Mouse (Mus musculus): Measurements from ENCODE around the gene Clmn. TPM values are rescaled to one million over a fixed set of nuclear protein-coding genes. Genes with fewer than 3 reads are reported as not detected.

The Clmn gene
- polyA plus RNA-seq, 1 experiment from 2014 or later = 4.1 TPM

DNA sequence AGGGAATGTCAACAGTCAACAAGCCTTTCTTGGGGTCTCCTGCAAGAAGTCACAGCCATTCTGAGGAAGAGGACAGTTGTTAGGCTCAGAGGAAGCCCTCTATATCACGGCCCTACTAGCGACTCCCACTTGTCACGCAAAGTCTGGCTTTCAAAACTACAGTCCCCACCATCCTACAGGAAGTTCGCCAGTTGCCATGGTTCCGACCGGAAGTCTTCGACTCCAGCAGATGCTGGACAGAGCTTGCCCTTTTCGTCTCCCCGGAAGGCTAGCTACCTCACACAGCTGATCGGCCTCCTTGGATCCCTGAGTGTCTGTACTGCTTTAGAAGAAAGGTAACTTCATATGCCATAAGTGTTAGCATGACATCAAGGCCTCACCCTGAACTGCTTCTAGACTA, 7.3 kb downstream of the Clmn start:
- ATAC-seq (replicated peaks; ENCODE audit: insufficient number of reproducible peaks, low FRiP score, low TSS enrichment, low read depth) (no peak), DNase-seq (ENCODE audit: low spot score) (no peak)
- H3K27ac ChIP-seq (replicated peaks; ENCODE audit: low read depth, low read length) = no peak overlapping the region
- H3K27me3 ChIP-seq (ENCODE audit: control insufficient read depth, insufficient read depth, low read length) = no peaks in the 10 kb centered on the region
- no peak overlapping the region for H3K4me3 ChIP-seq (ENCODE audit: low read depth, low read length)
- H3K9me3 ChIP-seq (replicated peaks; ENCODE audit: control insufficient read depth, low read length) = no peaks in the 10 kb centered on the region
- WGBS = 83% methylated on average over 10 of the region's 10 CpGs
- no peak overlapping the region for H3K4me2 ChIP-seq (ENCODE audit: low read depth, low read length)
- H3K4me1 ChIP-seq (ENCODE audit: control insufficient read depth, insufficient read depth, low read length) = no peaks in the 10 kb centered on the region
- no peak overlapping the region for H3K9ac ChIP-seq (replicated peaks; ENCODE audit: low read length)
- no peaks in the 10 kb centered on the region for H3K36me3 ChIP-seq (replicated peaks; ENCODE audit: control insufficient read depth, insufficient read depth, low read depth, low read length)

DNA sequence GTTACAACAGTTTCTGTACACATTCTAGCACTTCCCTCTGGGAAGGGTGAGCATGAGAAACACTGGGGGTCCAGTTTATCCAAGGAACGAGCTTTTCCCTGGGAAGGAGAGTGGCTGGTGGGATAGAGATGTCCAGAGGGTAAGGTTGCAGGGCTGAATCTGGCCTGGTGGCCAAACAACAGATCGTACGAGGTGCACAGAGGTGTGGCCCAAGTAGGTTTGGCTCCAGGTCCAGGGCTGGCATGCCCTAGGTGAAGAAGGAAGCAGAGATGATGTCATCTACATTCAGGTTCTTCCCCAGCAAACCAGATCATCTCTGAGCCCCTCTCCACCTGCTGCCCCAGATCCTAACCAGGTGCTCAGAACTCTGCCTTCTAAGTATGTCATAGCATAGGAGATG, 8.3 kb downstream of the Clmn start:
- H3K4me1 ChIP-seq (ENCODE audit: control insufficient read depth, insufficient read depth, low read length) = no peaks in the 10 kb centered on the region
- H3K27me3 ChIP-seq (ENCODE audit: control insufficient read depth, insufficient read depth, low read length) = no peaks in the 10 kb centered on the region
- H3K36me3 ChIP-seq (replicated peaks; ENCODE audit: control insufficient read depth, insufficient read depth, low read depth, low read length) = no peaks in the 10 kb centered on the region
- DNase-seq (ENCODE audit: low spot score) (no peak), ATAC-seq (replicated peaks; ENCODE audit: insufficient number of reproducible peaks, low FRiP score, low TSS enrichment, low read depth) (no peak)
- no peak overlapping the region for H3K4me2 ChIP-seq (ENCODE audit: low read depth, low read length)
- H3K9me3 ChIP-seq (replicated peaks; ENCODE audit: control insufficient read depth, low read length) = no peaks in the 10 kb centered on the region
- H3K27ac ChIP-seq (replicated peaks; ENCODE audit: low read depth, low read length) = no peak overlapping the region
- no peak overlapping the region for H3K9ac ChIP-seq (replicated peaks; ENCODE audit: low read length)
- H3K4me3 ChIP-seq (ENCODE audit: low read depth, low read length) = no peak overlapping the region
- WGBS = 76% methylated on average over 3 of the region's 3 CpGs

DNA sequence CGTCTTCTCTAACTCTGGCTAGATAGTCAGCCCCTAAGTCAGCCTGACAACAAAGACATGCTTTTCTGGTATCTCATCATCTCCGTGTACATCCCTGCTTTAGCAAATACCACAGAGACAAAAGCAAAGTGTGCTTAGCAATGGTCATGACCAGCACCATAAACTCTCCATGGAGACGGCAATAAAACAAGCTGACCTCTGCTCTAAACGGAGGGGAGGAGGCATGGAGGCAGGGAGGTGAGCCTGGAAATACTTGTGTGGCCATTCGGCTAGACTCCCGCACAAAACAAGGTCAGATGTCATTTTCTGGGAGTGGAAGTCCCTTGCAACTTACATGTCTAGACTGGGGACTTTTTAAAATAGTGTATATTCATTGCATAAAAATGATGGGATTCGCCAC, 9.3 kb downstream of the Clmn start:
- Histone ChIP-seq H3K4me2 (ENCODE audit: low read depth, low read length) (no peak overlapping the region), H3K9me3 (replicated peaks; ENCODE audit: control insufficient read depth, low read length) (no peaks in the 10 kb centered on the region), H3K27me3 (ENCODE audit: control insufficient read depth, insufficient read depth, low read length) (no peaks in the 10 kb centered on the region), H3K36me3 (replicated peaks; ENCODE audit: control insufficient read depth, insufficient read depth, low read depth, low read length) (no peaks in the 10 kb centered on the region), H3K27ac (replicated peaks; ENCODE audit: low read depth, low read length) (no peak overlapping the region), H3K4me1 (ENCODE audit: control insufficient read depth, insufficient read depth, low read length) (no peaks in the 10 kb centered on the region), H3K4me3 (ENCODE audit: low read depth, low read length) (no peak overlapping the region), H3K9ac (replicated peaks; ENCODE audit: low read length) (no peak overlapping the region)
- ATAC-seq (replicated peaks; ENCODE audit: insufficient number of reproducible peaks, low FRiP score, low TSS enrichment, low read depth) (no peak), DNase-seq (ENCODE audit: low spot score) (no peak)
- WGBS = 74% methylated on average over 7 of the region's 7 CpGs

DNA sequence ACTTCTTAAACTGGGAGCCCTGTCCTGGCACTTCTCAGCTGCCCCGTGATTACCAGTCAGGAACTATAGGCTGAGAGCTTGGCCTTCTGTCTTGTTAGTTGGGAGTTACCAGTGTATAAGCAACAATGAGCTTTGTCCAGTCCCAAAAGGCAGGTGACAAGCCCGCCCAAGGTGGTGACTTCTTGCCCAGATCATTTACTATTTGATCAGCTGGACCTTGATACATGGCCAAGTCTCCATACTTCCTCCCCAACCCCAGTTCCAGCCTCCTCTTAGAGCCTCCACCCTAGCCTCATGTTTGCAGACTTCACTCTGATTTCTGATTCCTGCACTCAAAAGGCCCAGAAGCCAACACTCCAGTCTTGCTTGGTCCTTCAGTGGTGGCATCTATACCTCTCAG, 10.1 kb downstream of the Clmn start:
- ATAC-seq (replicated peaks; ENCODE audit: insufficient number of reproducible peaks, low FRiP score, low TSS enrichment, low read depth) (no peak), DNase-seq (ENCODE audit: low spot score) (no peak)
- no peak overlapping the region for H3K4me2 ChIP-seq (ENCODE audit: low read depth, low read length)
- H3K27ac ChIP-seq (replicated peaks; ENCODE audit: low read depth, low read length) = no peak overlapping the region
- H3K27me3 ChIP-seq (ENCODE audit: control insufficient read depth, insufficient read depth, low read length) = no peaks in the 10 kb centered on the region
- 84% methylated on average over 2 of the region's 2 CpGs for WGBS
- H3K4me1 ChIP-seq (ENCODE audit: control insufficient read depth, insufficient read depth, low read length) = no peaks in the 10 kb centered on the region
- H3K9me3 ChIP-seq (replicated peaks; ENCODE audit: control insufficient read depth, low read length) = no peaks in the 10 kb centered on the region
- no peak overlapping the region for H3K9ac ChIP-seq (replicated peaks; ENCODE audit: low read length)
- H3K4me3 ChIP-seq (ENCODE audit: low read depth, low read length) = no peak overlapping the region
- no peaks in the 10 kb centered on the region for H3K36me3 ChIP-seq (replicated peaks; ENCODE audit: control insufficient read depth, insufficient read depth, low read depth, low read length)

DNA sequence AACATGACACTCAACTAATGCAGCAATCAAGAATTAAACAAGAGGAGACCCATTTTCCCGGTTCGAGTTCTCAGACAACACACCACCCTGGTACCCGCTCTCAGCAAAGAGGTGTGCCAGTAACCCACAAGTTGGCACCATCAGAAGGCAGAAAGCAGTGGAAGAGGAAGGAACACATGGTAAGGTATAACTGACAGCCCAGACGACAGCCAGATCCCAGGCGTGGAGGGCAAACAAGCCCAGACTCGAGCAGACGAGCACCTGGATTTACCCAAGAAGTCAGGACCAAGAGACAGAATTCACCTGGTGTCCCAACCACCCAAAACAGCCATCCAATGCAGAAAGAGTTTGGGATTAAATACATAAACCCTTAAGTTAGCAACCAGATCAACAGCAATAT, 11.5 kb downstream of the Clmn start:
- no peaks in the 10 kb centered on the region for H3K36me3 ChIP-seq (replicated peaks; ENCODE audit: control insufficient read depth, insufficient read depth, low read depth, low read length)
- H3K4me2 ChIP-seq (ENCODE audit: low read depth, low read length) = no peak overlapping the region
- H3K4me1 ChIP-seq (ENCODE audit: control insufficient read depth, insufficient read depth, low read length) = no peaks in the 10 kb centered on the region
- no peaks in the 10 kb centered on the region for H3K27me3 ChIP-seq (ENCODE audit: control insufficient read depth, insufficient read depth, low read length)
- H3K9ac ChIP-seq (replicated peaks; ENCODE audit: low read length) = no peak overlapping the region
- H3K9me3 ChIP-seq (replicated peaks; ENCODE audit: control insufficient read depth, low read length) = no peaks in the 10 kb centered on the region
- H3K27ac ChIP-seq (replicated peaks; ENCODE audit: low read depth, low read length) = no peak overlapping the region
- H3K4me3 ChIP-seq (ENCODE audit: low read depth, low read length) = no peak overlapping the region
- 84% methylated on average over 7 of the region's 7 CpGs for WGBS
- DNase-seq (ENCODE audit: low spot score) (no peak), ATAC-seq (replicated peaks; ENCODE audit: insufficient number of reproducible peaks, low FRiP score, low TSS enrichment, low read depth) (no peak)

DNA sequence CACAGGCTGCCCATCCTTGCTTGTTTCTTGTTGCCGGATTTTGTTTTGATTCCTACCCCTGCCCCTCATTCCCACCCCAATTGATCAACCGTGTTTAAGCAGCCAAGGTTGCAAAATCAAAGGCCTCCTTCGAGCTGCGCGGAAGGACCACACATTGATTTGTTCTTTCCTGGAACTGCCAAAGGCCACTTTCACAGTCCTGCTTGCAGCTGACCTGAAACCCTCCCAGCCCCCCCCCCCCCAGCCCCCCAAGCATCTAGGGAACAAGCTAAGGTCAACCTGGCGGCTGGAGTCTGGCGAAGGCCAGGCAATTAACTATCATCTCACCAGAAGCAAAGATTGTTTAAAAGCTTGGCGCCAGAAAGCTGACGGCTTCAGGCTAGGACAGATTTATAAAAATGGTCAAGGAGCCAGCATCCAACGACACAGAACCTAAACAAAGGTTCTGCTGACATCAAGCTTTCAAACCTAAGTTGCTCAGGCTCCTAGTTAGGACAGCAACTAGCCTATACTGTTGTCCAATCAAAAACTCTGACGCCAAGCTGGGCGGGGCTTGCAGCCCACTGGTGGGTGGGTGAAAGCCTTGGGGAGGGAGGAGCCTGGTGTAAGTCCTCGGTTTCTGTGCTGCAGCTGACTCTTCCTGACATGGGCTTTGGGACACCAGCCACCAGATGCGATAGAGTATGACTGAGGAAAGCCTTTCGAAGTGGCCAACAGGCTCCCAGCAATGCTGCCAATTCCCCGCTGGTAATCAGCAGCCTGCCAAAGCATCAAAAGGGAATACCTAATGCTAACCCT, 13.0 kb downstream of the Clmn start:
- ATAC-seq (replicated peaks; ENCODE audit: insufficient number of reproducible peaks, low FRiP score, low TSS enrichment, low read depth) = peak; percentile 74
- Histone ChIP-seq H3K4me2 (ENCODE audit: low read depth, low read length) (peak overlapping the region; percentile 25), H3K9me3 (replicated peaks; ENCODE audit: control insufficient read depth, low read length) (no peaks in the 10 kb centered on the region), H3K4me3 (ENCODE audit: low read depth, low read length) (no peak overlapping the region), H3K9ac (replicated peaks; ENCODE audit: low read length) (no peak overlapping the region), H3K36me3 (replicated peaks; ENCODE audit: control insufficient read depth, insufficient read depth, low read depth, low read length) (no peaks in the 10 kb centered on the region), H3K27ac (replicated peaks; ENCODE audit: low read depth, low read length) (no peak overlapping the region), H3K27me3 (ENCODE audit: control insufficient read depth, insufficient read depth, low read length) (no peaks in the 10 kb centered on the region), H3K4me1 (ENCODE audit: control insufficient read depth, insufficient read depth, low read length) (no peaks in the 10 kb centered on the region)
- WGBS = 20% methylated on average over 16 of the region's 16 CpGs
- peak; percentile 83 for DNase-seq (ENCODE audit: low spot score)

DNA sequence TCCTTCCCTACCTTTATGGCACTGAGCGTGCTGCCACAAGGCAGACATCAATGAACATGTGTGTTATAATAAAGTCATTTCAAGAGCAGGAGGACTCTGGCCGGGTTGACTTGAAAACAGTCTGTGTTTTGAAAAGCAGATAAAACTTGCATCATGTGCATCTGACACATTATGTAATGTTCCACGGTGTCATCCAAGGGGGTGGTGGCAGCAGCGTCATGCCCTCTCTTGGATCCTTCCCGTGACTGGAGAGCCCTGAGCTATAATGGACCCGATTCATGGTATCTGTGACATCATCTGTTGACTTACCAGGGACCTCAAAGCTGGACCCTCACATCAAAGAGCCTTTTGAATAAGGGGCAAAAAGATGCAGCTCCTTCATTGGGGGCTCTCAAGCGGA, 14.8 kb downstream of the Clmn start:
- DNase-seq (ENCODE audit: low spot score) = no peak
- no peaks in the 10 kb centered on the region for H3K36me3 ChIP-seq (replicated peaks; ENCODE audit: control insufficient read depth, insufficient read depth, low read depth, low read length)
- H3K9ac ChIP-seq (replicated peaks; ENCODE audit: low read length) = no peak overlapping the region
- no peaks in the 10 kb centered on the region; the same call in 1 of the 2 replicates for H3K4me1 ChIP-seq (ENCODE audit: control insufficient read depth, insufficient read depth, low read length)
- no peaks in the 10 kb centered on the region for H3K27me3 ChIP-seq (ENCODE audit: control insufficient read depth, insufficient read depth, low read length)
- H3K9me3 ChIP-seq (replicated peaks; ENCODE audit: control insufficient read depth, low read length) = no peaks in the 10 kb centered on the region
- H3K4me2 ChIP-seq (ENCODE audit: low read depth, low read length) = no peak overlapping the region
- H3K27ac ChIP-seq (replicated peaks; ENCODE audit: low read depth, low read length) = no peak overlapping the region
- ATAC-seq (replicated peaks; ENCODE audit: insufficient number of reproducible peaks, low FRiP score, low TSS enrichment, low read depth) = no peak
- H3K4me3 ChIP-seq (ENCODE audit: low read depth, low read length) = no peak overlapping the region
- WGBS = 89% methylated on average over 7 of the region's 7 CpGs

DNA sequence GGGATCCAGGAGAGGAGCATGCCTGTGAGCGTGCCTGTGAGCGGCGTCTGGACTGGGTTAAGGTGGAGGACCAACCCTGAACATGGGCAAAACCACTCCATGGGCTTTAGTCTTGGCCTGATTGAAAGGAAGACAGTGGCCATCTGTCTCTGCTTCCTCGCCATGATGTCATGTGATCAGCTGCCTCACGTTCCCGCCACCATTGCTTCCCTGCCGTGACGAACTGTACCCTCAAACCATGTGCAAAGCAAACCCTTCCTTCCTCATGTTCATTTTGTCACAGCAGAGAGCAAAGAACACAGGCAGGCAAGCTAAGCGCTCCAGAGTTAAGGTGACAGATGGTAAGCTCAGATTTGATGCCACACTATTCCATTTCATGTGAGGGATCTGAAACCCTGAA, 16.2 kb downstream of the Clmn start:
- Histone ChIP-seq H3K27ac (replicated peaks; ENCODE audit: low read depth, low read length) (no peak overlapping the region), H3K4me2 (ENCODE audit: low read depth, low read length) (no peak overlapping the region), H3K9me3 (replicated peaks; ENCODE audit: control insufficient read depth, low read length) (no peaks in the 10 kb centered on the region), H3K4me3 (ENCODE audit: low read depth, low read length) (no peak overlapping the region), H3K27me3 (ENCODE audit: control insufficient read depth, insufficient read depth, low read length) (no peaks in the 10 kb centered on the region), H3K4me1 (ENCODE audit: control insufficient read depth, insufficient read depth, low read length) (no peaks in the 10 kb centered on the region; the same call in 1 of the 2 replicates), H3K9ac (replicated peaks; ENCODE audit: low read length) (no peak overlapping the region), H3K36me3 (replicated peaks; ENCODE audit: control insufficient read depth, insufficient read depth, low read depth, low read length) (no peaks in the 10 kb centered on the region)
- WGBS = 88% methylated on average over 9 of the region's 9 CpGs
- DNase-seq (ENCODE audit: low spot score) (no peak), ATAC-seq (replicated peaks; ENCODE audit: insufficient number of reproducible peaks, low FRiP score, low TSS enrichment, low read depth) (no peak)

Measured in embryonic facial prominence, embryonic 11.5 days (tissue).